In genomic region chr10:37304656-37305055, GRCm38 (mm10) we compare ENCODE assay signal across 17 mouse cellular contexts.
"Had no signal": no experiment of that assay in that cellular context is flagged by ENCODE, and none has a peak within 500 bp of the region (broad histone marks: within the 10 kb centered on the region; RNA-seq: fewer than 3 reads in every experiment).

No protein-coding gene starts in this region.

- H3K9me3 ChIP-seq: liver, embryonic 12.5 days; midbrain, embryonic 10.5 days; midbrain, embryonic 13.5 days; midbrain, embryonic 15.5 days; neural tube, embryonic 13.5 days; neural tube, embryonic 15.5 days; stomach, embryonic 15.5 days had no signal

- DNase-seq: lung, adult 18-20 months; lung, embryonic 14.5 days; lung, postnatal 10 days; lung, postnatal 4 days; retina, postnatal 1 day; right cerebral cortex, adult 18-20 months; right cerebral cortex, postnatal 14 days had no signal

- H3K36me3 ChIP-seq: liver, embryonic 12.5 days; midbrain, embryonic 10.5 days; midbrain, embryonic 13.5 days; midbrain, embryonic 15.5 days; neural tube, embryonic 13.5 days; neural tube, embryonic 15.5 days; stomach, embryonic 15.5 days had no signal

- H3K9ac ChIP-seq: liver, embryonic 12.5 days; liver, embryonic 14.5 days; lung, embryonic 14.5 days; midbrain, embryonic 13.5 days; midbrain, embryonic 15.5 days; neural tube, embryonic 13.5 days; neural tube, embryonic 15.5 days; stomach, embryonic 15.5 days had no signal

- ATAC-seq: liver, embryonic 12.5 days; midbrain, embryonic 13.5 days; midbrain, embryonic 15.5 days had no signal

- H3K4me3 ChIP-seq: liver, embryonic 12.5 days; midbrain, embryonic 10.5 days; midbrain, embryonic 13.5 days; midbrain, embryonic 15.5 days; myocyte; neural tube, embryonic 13.5 days; neural tube, embryonic 15.5 days; stomach, embryonic 15.5 days had no signal

- H3K4me2 ChIP-seq: liver, embryonic 12.5 days; lung, embryonic 14.5 days; midbrain, embryonic 13.5 days; midbrain, embryonic 15.5 days; neural tube, embryonic 13.5 days; neural tube, embryonic 15.5 days; stomach, embryonic 15.5 days had no signal

- H3K27ac ChIP-seq: liver, embryonic 12.5 days; liver, embryonic 14.5 days; midbrain, embryonic 10.5 days; midbrain, embryonic 13.5 days; midbrain, embryonic 15.5 days; neural tube, embryonic 13.5 days; neural tube, embryonic 15.5 days; stomach, embryonic 15.5 days; stomach, postnatal 0 days had no signal

- H3K4me1 ChIP-seq: liver, embryonic 12.5 days; midbrain, embryonic 10.5 days; midbrain, embryonic 13.5 days; midbrain, embryonic 15.5 days; neural tube, embryonic 13.5 days; neural tube, embryonic 15.5 days; stomach, embryonic 15.5 days had no signal

- H3K27me3 ChIP-seq: liver, embryonic 12.5 days; midbrain, embryonic 13.5 days; midbrain, embryonic 15.5 days; neural tube, embryonic 13.5 days; neural tube, embryonic 15.5 days; stomach, embryonic 15.5 days had no signal
